Mouse (Mus musculus) kidney, adult 2 months (tissue): ENCODE results near the gene Gm21983.

Source experiments
- CTCF ChIP-seq: fragments of 200-500 bp; conservative IDR thresholded peaks from 2 replicates; pipeline ENCODE4 v1.5.1; 2011; ENCODE audit warnings: low read depth, mild to moderate bottlenecking, control low read depth, low read length, moderate library complexity, mixed read lengths; ENCODE audit not compliant: insufficient read depth, insufficient read length
- POLR2A ChIP-seq: fragments of 200-500 bp; IDR thresholded peaks from one replicate; pipeline ENCODE4 v1.6.1; 2011; ENCODE audit warnings: low read depth, low read length, control low read depth

DNA sequence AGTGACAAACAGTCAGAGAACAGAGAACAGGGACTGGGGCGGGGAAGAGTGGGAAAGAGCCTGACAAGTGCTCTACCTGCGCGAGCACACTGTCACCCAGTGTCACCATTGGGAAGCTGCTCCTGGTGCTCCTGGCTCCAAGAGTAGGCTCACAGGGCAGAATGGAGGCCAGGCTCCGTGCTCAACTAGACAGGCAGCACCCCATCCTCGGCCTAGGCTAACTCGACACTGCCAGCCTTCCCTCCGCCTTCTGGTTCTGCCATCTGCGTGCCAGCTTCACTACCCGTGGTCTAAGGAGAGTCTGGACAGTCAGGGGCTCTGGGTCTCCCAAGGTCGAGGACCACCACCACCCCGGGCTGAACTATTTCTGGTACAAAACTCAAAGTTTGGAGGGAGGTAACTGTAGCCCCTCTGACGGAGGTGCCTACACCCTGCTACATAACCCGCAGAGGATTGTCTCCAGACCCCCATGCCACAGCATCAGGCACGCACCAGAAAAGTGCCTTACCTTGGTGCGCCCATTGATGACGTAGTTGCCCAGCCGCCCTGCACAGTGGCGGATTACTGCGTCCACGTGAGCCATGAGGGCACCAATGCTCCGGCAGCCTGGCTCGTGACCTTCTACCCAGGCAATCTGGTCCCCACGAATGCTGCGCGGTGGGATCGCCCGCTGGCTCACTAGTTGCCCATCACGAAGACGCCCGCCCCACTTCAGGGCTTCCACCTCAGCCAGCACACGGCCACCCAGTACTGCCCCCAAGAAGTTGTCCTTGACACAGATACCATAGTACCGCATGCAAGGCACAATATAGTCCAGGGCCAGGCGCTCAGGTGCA lies 16.6 kb downstream of the Gm21983 start:
- no peak for TF ChIP-seq POLR2A
- no peak for TF ChIP-seq CTCF
